Mouse (Mus musculus): Measurements from ENCODE around the gene Lcn6. TPM values are rescaled to one million over a fixed set of nuclear protein-coding genes. Genes with fewer than 3 reads are reported as not detected.
"Not testable (repeated sequence)": the region's sequence is repeated elsewhere in the genome, so short reads cannot be mapped to it uniquely, and the experiment has no call there.

The Lcn6 gene
- polyA plus RNA-seq, 1 experiment from 2014 or later: not detected

GRCm38 (mm10) chr2:25694605-25695004 lies 18.0 kb downstream of the Lcn6 start:
- Histone ChIP-seq H3K27ac (ENCODE audit: low read depth, low read length) (no peak overlapping the region), H3K9me3 (ENCODE audit: control insufficient read depth, low read length) (no peaks in the 10 kb centered on the region), H3K4me2 (ENCODE audit: low read length) (no peak overlapping the region), H3K9ac (ENCODE audit: low read depth, low read length) (no peak overlapping the region), H3K27me3 (replicated peaks; ENCODE audit: control insufficient read depth, insufficient read depth, low read length) (no peaks in the 10 kb centered on the region), H3K4me3 (ENCODE audit: low read length) (no peak overlapping the region), H3K4me1 (ENCODE audit: control insufficient read depth, insufficient read depth, low read depth, low read length) (no peaks in the 10 kb centered on the region), H3K36me3 (ENCODE audit: control insufficient read depth, insufficient read depth, low read length) (no peaks in the 10 kb centered on the region)
- ATAC-seq: no peak

GRCm38 (mm10) chr2:25696951-25697350 lies 20.4 kb downstream of the Lcn6 start:
- 68% methylated on average over 4 of the region's 4 CpGs for WGBS
- Histone ChIP-seq H3K36me3 (ENCODE audit: control insufficient read depth, insufficient read depth, low read length) (no peaks in the 10 kb centered on the region), H3K4me2 (ENCODE audit: low read length) (no peak overlapping the region), H3K27me3 (replicated peaks; ENCODE audit: control insufficient read depth, insufficient read depth, low read length) (no peaks in the 10 kb centered on the region), H3K4me1 (ENCODE audit: control insufficient read depth, insufficient read depth, low read depth, low read length) (no peaks in the 10 kb centered on the region), H3K4me3 (ENCODE audit: low read length) (no peak overlapping the region), H3K27ac (ENCODE audit: low read depth, low read length) (no peak overlapping the region), H3K9me3 (ENCODE audit: control insufficient read depth, low read length) (no peaks in the 10 kb centered on the region), H3K9ac (ENCODE audit: low read depth, low read length) (no peak overlapping the region)
- ATAC-seq: no peak

GRCm38 (mm10) chr2:25698696-25699095 lies 22.1 kb downstream of the Lcn6 start:
- WGBS: 87% methylated on average over 2 of the region's 2 CpGs
- Histone ChIP-seq H3K4me3 (ENCODE audit: low read length) (no peak overlapping the region), H3K27me3 (replicated peaks; ENCODE audit: control insufficient read depth, insufficient read depth, low read length) (no peaks in the 10 kb centered on the region), H3K9ac (ENCODE audit: low read depth, low read length) (no peak overlapping the region), H3K4me2 (ENCODE audit: low read length) (no peak overlapping the region), H3K27ac (ENCODE audit: low read depth, low read length) (no peak overlapping the region), H3K9me3 (ENCODE audit: control insufficient read depth, low read length) (no peaks in the 10 kb centered on the region), H3K36me3 (ENCODE audit: control insufficient read depth, insufficient read depth, low read length) (no peaks in the 10 kb centered on the region), H3K4me1 (ENCODE audit: control insufficient read depth, insufficient read depth, low read depth, low read length) (no peaks in the 10 kb centered on the region)
- ATAC-seq: no peak

- not testable (repeated sequence) for H3K9ac ChIP-seq (ENCODE audit: low read depth, low read length); H3K27ac ChIP-seq (ENCODE audit: low read depth, low read length); H3K36me3 ChIP-seq (ENCODE audit: control insufficient read depth, insufficient read depth, low read length); H3K9me3 ChIP-seq (ENCODE audit: control insufficient read depth, low read length); ATAC-seq; H3K27me3 ChIP-seq (replicated peaks; ENCODE audit: control insufficient read depth, insufficient read depth, low read length); H3K4me2 ChIP-seq (ENCODE audit: low read length); H3K4me1 ChIP-seq (ENCODE audit: control insufficient read depth, insufficient read depth, low read depth, low read length); H3K4me3 ChIP-seq (ENCODE audit: low read length)
- 92% methylated on average over 3 of the region's 3 CpGs for WGBS
Observed at GRCm38 (mm10) chr2:25699743-25700142, 23.2 kb downstream of the Lcn6 start, which contains the start of gene Obp2a. Obp2a (plus strand) TSS chr2:25700043.

- Histone ChIP-seq H3K4me3 (ENCODE audit: low read length) (no peak overlapping the region), H3K9ac (ENCODE audit: low read depth, low read length) (no peak overlapping the region), H3K4me2 (ENCODE audit: low read length) (no peak overlapping the region), H3K27me3 (replicated peaks; ENCODE audit: control insufficient read depth, insufficient read depth, low read length) (no peaks in the 10 kb centered on the region), H3K4me1 (ENCODE audit: control insufficient read depth, insufficient read depth, low read depth, low read length) (no peaks in the 10 kb centered on the region), H3K36me3 (ENCODE audit: control insufficient read depth, insufficient read depth, low read length) (no peaks in the 10 kb centered on the region), H3K9me3 (ENCODE audit: control insufficient read depth, low read length) (no peaks in the 10 kb centered on the region), H3K27ac (ENCODE audit: low read depth, low read length) (no peak overlapping the region)
- 80% methylated on average over 5 of the region's 5 CpGs for WGBS
- no peak for ATAC-seq
Observed at GRCm38 (mm10) chr2:25701001-25701400, 24.4 kb downstream of the Lcn6 start.

- Histone ChIP-seq H3K27me3 (replicated peaks; ENCODE audit: control insufficient read depth, insufficient read depth, low read length) (no peaks in the 10 kb centered on the region), H3K4me3 (ENCODE audit: low read length) (no peak overlapping the region), H3K4me2 (ENCODE audit: low read length) (no peak overlapping the region), H3K9me3 (ENCODE audit: control insufficient read depth, low read length) (no peaks in the 10 kb centered on the region), H3K36me3 (ENCODE audit: control insufficient read depth, insufficient read depth, low read length) (no peaks in the 10 kb centered on the region), H3K9ac (ENCODE audit: low read depth, low read length) (no peak overlapping the region), H3K27ac (ENCODE audit: low read depth, low read length) (no peak overlapping the region), H3K4me1 (ENCODE audit: control insufficient read depth, insufficient read depth, low read depth, low read length) (peaks cover 9% of the 10 kb centered on the region)
- WGBS: 90% methylated on average over 4 of the region's 4 CpGs
- ATAC-seq: no peak
Observed at GRCm38 (mm10) chr2:25703706-25704105, 27.1 kb downstream of the Lcn6 start.

GRCm38 (mm10) chr2:25706643-25707481 lies 30.3 kb downstream of the Lcn6 start, which contains the start of gene Bmyc:
Bmyc (plus strand) TSS chr2:25706739.
- peak within 1 kb of the TSS; percentile 78 for H3K4me3 ChIP-seq (ENCODE audit: low read length)
- H3K9me3 ChIP-seq (ENCODE audit: control insufficient read depth, low read length): no peaks in the 10 kb centered on the region
- WGBS: under 1% methylated on average over 76 of the region's 78 CpGs
- no peaks in the 10 kb centered on the region for H3K27me3 ChIP-seq (replicated peaks; ENCODE audit: control insufficient read depth, insufficient read depth, low read length)
- peak within 1 kb of the TSS; percentile 88 for H3K9ac ChIP-seq (ENCODE audit: low read depth, low read length)
- peaks cover 16% of the 10 kb centered on the region for H3K4me1 ChIP-seq (ENCODE audit: control insufficient read depth, insufficient read depth, low read depth, low read length)
- peak within 1 kb of the TSS; percentile 92 for H3K27ac ChIP-seq (ENCODE audit: low read depth, low read length)
- ATAC-seq: peak; percentile 98
- peak within 1 kb of the TSS; percentile 67 for H3K4me2 ChIP-seq (ENCODE audit: low read length)
- no peaks in the 10 kb centered on the region for H3K36me3 ChIP-seq (ENCODE audit: control insufficient read depth, insufficient read depth, low read length)

GRCm38 (mm10) chr2:25708121-25708520 lies 31.5 kb downstream of the Lcn6 start:
- H3K27me3 ChIP-seq (replicated peaks; ENCODE audit: control insufficient read depth, insufficient read depth, low read length): no peaks in the 10 kb centered on the region
- no peaks in the 10 kb centered on the region for H3K9me3 ChIP-seq (ENCODE audit: control insufficient read depth, low read length)
- no peak overlapping the region for H3K9ac ChIP-seq (ENCODE audit: low read depth, low read length)
- H3K4me3 ChIP-seq (ENCODE audit: low read length): peak overlapping the region; percentile 33
- H3K4me1 ChIP-seq (ENCODE audit: control insufficient read depth, insufficient read depth, low read depth, low read length): peaks cover 16% of the 10 kb centered on the region
- ATAC-seq: no peak
- peak overlapping the region; percentile 59 for H3K4me2 ChIP-seq (ENCODE audit: low read length)
- no peak overlapping the region for H3K27ac ChIP-seq (ENCODE audit: low read depth, low read length)
- 69% methylated on average over 2 of the region's 2 CpGs for WGBS
- no peaks in the 10 kb centered on the region for H3K36me3 ChIP-seq (ENCODE audit: control insufficient read depth, insufficient read depth, low read length)

GRCm38 (mm10) chr2:25709056-25709455 lies 32.5 kb downstream of the Lcn6 start:
- WGBS: 97% methylated on average over 1 of the region's 1 CpGs
- H3K4me3 ChIP-seq (ENCODE audit: low read length); H3K9me3 ChIP-seq (ENCODE audit: control insufficient read depth, low read length); H3K9ac ChIP-seq (ENCODE audit: low read depth, low read length); H3K27me3 ChIP-seq (replicated peaks; ENCODE audit: control insufficient read depth, insufficient read depth, low read length); ATAC-seq; H3K27ac ChIP-seq (ENCODE audit: low read depth, low read length); H3K36me3 ChIP-seq (ENCODE audit: control insufficient read depth, insufficient read depth, low read length): not testable (repeated sequence)
- peak overlapping the region; percentile 59; the same call in 1 of the 2 replicates for H3K4me2 ChIP-seq (ENCODE audit: low read length)
- peaks cover 16% of the 10 kb centered on the region for H3K4me1 ChIP-seq (ENCODE audit: control insufficient read depth, insufficient read depth, low read depth, low read length)

All from hindbrain, embryonic 16.5 days (tissue).